Mouse (Mus musculus): ENCODE measurements around the gene Simc1. TPM values are rescaled to one million over a fixed set of nuclear protein-coding genes. Genes with fewer than 3 reads are reported as not detected.
A peak's percentile ranks its signal among the peaks of the same experiment; 100 is the strongest.

Gene Simc1
- polyA plus RNA-seq, 1 experiment from 2014 or later, result 2.0 TPM

GRCm38 (mm10) chr13:54556176-54556575 is 52.6 kb downstream of the Simc1 start:
- Histone ChIP-seq H3K4me2 (no peak overlapping the region), H3K36me3 (replicated peaks) (peaks cover 96% of the 10 kb centered on the region), H3K27ac (replicated peaks) (no peak overlapping the region), H3K4me3 (replicated peaks) (no peak overlapping the region), H3K9ac (no peak overlapping the region), H3K4me1 (replicated peaks) (no peaks in the 10 kb centered on the region), H3K27me3 (no peaks in the 10 kb centered on the region), H3K9me3 (replicated peaks) (no peaks in the 10 kb centered on the region)
- 84% methylated on average over 9 of the region's 9 CpGs for WGBS (ENCODE audit: insufficient replicate concordance)
- ATAC-seq (ENCODE audit: insufficient read depth), result no peak

- WGBS (ENCODE audit: insufficient replicate concordance), result 74% methylated on average over 3 of the region's 3 CpGs
- no peak for ATAC-seq (ENCODE audit: insufficient read depth)
- H3K27ac ChIP-seq (replicated peaks), result no peak overlapping the region
These were observed 53.2 kb downstream of the Simc1 start for GRCm38 (mm10) chr13:54556796-54557195.

GRCm38 (mm10) chr13:54557652-54558051 is 54.1 kb downstream of the Simc1 start:
- Histone ChIP-seq H3K27me3 (no peaks in the 10 kb centered on the region), H3K27ac (replicated peaks) (no peak overlapping the region), H3K9ac (no peak overlapping the region), H3K36me3 (replicated peaks) (peaks cover 94% of the 10 kb centered on the region), H3K4me3 (replicated peaks) (no peak overlapping the region), H3K4me2 (no peak overlapping the region), H3K9me3 (replicated peaks) (no peaks in the 10 kb centered on the region), H3K4me1 (replicated peaks) (no peaks in the 10 kb centered on the region)
- ATAC-seq (ENCODE audit: insufficient read depth), result no peak
- WGBS (ENCODE audit: insufficient replicate concordance), result 81% methylated on average over 1 of the region's 1 CpGs

More at GRCm38 (mm10) chr13:54556796-54557195, 53.2 kb downstream of the Simc1 start:
- no peaks in the 10 kb centered on the region for H3K9me3 ChIP-seq (replicated peaks)
- H3K27me3 ChIP-seq, result no peaks in the 10 kb centered on the region
- no peak overlapping the region for H3K4me3 ChIP-seq (replicated peaks)
- H3K4me1 ChIP-seq (replicated peaks), result no peaks in the 10 kb centered on the region
- H3K9ac ChIP-seq, result no peak overlapping the region
- peaks cover 95% of the 10 kb centered on the region for H3K36me3 ChIP-seq (replicated peaks)
- H3K4me2 ChIP-seq, result no peak overlapping the region

GRCm38 (mm10) chr13:54559656-54560055 is 56.1 kb downstream of the Simc1 start:
- Histone ChIP-seq H3K4me2 (no peak overlapping the region), H3K27me3 (no peaks in the 10 kb centered on the region), H3K9ac (no peak overlapping the region), H3K36me3 (replicated peaks) (peaks cover 82% of the 10 kb centered on the region), H3K4me1 (replicated peaks) (peaks cover 17% of the 10 kb centered on the region), H3K4me3 (replicated peaks) (no peak overlapping the region), H3K9me3 (replicated peaks) (no peaks in the 10 kb centered on the region), H3K27ac (replicated peaks) (no peak overlapping the region)
- ATAC-seq (ENCODE audit: insufficient read depth), result no peak
- WGBS (ENCODE audit: insufficient replicate concordance), result 70% methylated on average over 2 of the region's 2 CpGs

- Histone ChIP-seq H3K36me3 (replicated peaks) (peaks cover 74% of the 10 kb centered on the region), H3K27me3 (no peaks in the 10 kb centered on the region), H3K27ac (replicated peaks) (no peak overlapping the region), H3K4me2 (no peak overlapping the region), H3K9me3 (replicated peaks) (no peaks in the 10 kb centered on the region), H3K4me3 (replicated peaks) (no peak overlapping the region), H3K9ac (no peak overlapping the region), H3K4me1 (replicated peaks) (peaks cover 22% of the 10 kb centered on the region)
- no peak for ATAC-seq (ENCODE audit: insufficient read depth)
- 82% methylated on average over 7 of the region's 7 CpGs for WGBS (ENCODE audit: insufficient replicate concordance)
These were observed 57.0 kb downstream of the Simc1 start for GRCm38 (mm10) chr13:54560608-54561007.

GRCm38 (mm10) chr13:54562562-54562961 is 59.0 kb downstream of the Simc1 start:
- Histone ChIP-seq H3K4me1 (replicated peaks) (peaks cover 29% of the 10 kb centered on the region), H3K27ac (replicated peaks) (no peak overlapping the region), H3K36me3 (replicated peaks) (peaks cover 54% of the 10 kb centered on the region), H3K9me3 (replicated peaks) (no peaks in the 10 kb centered on the region), H3K9ac (no peak overlapping the region), H3K4me2 (no peak overlapping the region), H3K4me3 (replicated peaks) (no peak overlapping the region), H3K27me3 (no peaks in the 10 kb centered on the region)
- ATAC-seq (ENCODE audit: insufficient read depth), result no peak
- WGBS (ENCODE audit: insufficient replicate concordance), result 69% methylated on average over 7 of the region's 7 CpGs

- Histone ChIP-seq H3K9me3 (replicated peaks) (no peaks in the 10 kb centered on the region), H3K4me1 (replicated peaks) (peaks cover 39% of the 10 kb centered on the region), H3K9ac (peak overlapping the region; percentile 99), H3K4me3 (replicated peaks) (peak overlapping the region; percentile 93), H3K4me2 (peak overlapping the region; percentile 80), H3K36me3 (replicated peaks) (peaks cover 35% of the 10 kb centered on the region), H3K27ac (replicated peaks) (peak overlapping the region; percentile 82), H3K27me3 (no peaks in the 10 kb centered on the region)
- peak; percentile 49 for ATAC-seq (ENCODE audit: insufficient read depth)
- 9% methylated on average over 45 of the region's 45 CpGs for WGBS (ENCODE audit: insufficient replicate concordance)
These were observed 60.9 kb downstream of the Simc1 start for GRCm38 (mm10) chr13:54564232-54565200.

GRCm38 (mm10) chr13:54565201-54565581 is 61.6 kb downstream of the Simc1 start, which contains the start of gene 4833439L19Rik:
4833439L19Rik (minus strand) TSS chr13:54565435.
- H3K4me3 ChIP-seq (replicated peaks), result peak within 1 kb of the TSS; percentile 93
- H3K27ac ChIP-seq (replicated peaks), result peak within 1 kb of the TSS; percentile 82
- WGBS (ENCODE audit: insufficient replicate concordance), result under 1% methylated on average over 27 of the region's 27 CpGs
- peaks cover 39% of the 10 kb centered on the region for H3K4me1 ChIP-seq (replicated peaks)
- H3K4me2 ChIP-seq, result peak within 1 kb of the TSS; percentile 80
- peak within 1 kb of the TSS; percentile 99 for H3K9ac ChIP-seq
- no peaks in the 10 kb centered on the region for H3K9me3 ChIP-seq (replicated peaks)
- ATAC-seq (ENCODE audit: insufficient read depth), result peak; percentile 93
- H3K27me3 ChIP-seq, result no peaks in the 10 kb centered on the region
- peaks cover 28% of the 10 kb centered on the region for H3K36me3 ChIP-seq (replicated peaks)

GRCm38 (mm10) chr13:54565594-54566345 is 62.2 kb downstream of the Simc1 start:
- ATAC-seq (ENCODE audit: insufficient read depth), result peak; percentile 44
- WGBS (ENCODE audit: insufficient replicate concordance), result 36% methylated on average over 8 of the region's 8 CpGs
- H3K27me3 ChIP-seq, result no peaks in the 10 kb centered on the region
- peak overlapping the region; percentile 82 for H3K27ac ChIP-seq (replicated peaks)
- peak overlapping the region; percentile 80 for H3K4me2 ChIP-seq
- H3K9me3 ChIP-seq (replicated peaks), result no peaks in the 10 kb centered on the region
- H3K4me3 ChIP-seq (replicated peaks), result peak overlapping the region; percentile 93
- peaks cover 39% of the 10 kb centered on the region for H3K4me1 ChIP-seq (replicated peaks)
- peaks cover 22% of the 10 kb centered on the region for H3K36me3 ChIP-seq (replicated peaks)
- H3K9ac ChIP-seq, result peak overlapping the region; percentile 99

- Histone ChIP-seq H3K4me1 (replicated peaks) (peaks cover 34% of the 10 kb centered on the region), H3K27me3 (no peaks in the 10 kb centered on the region), H3K9me3 (replicated peaks) (no peaks in the 10 kb centered on the region), H3K4me3 (replicated peaks) (no peak overlapping the region), H3K36me3 (replicated peaks) (no peaks in the 10 kb centered on the region), H3K4me2 (no peak overlapping the region), H3K9ac (no peak overlapping the region), H3K27ac (replicated peaks) (no peak overlapping the region)
- WGBS (ENCODE audit: insufficient replicate concordance), result 32% methylated on average over 5 of the region's 5 CpGs
- no peak for ATAC-seq (ENCODE audit: insufficient read depth)
These were observed 64.8 kb downstream of the Simc1 start for GRCm38 (mm10) chr13:54568380-54568779.

- Histone ChIP-seq H3K4me2 (no peak overlapping the region), H3K9me3 (replicated peaks) (no peaks in the 10 kb centered on the region), H3K4me3 (replicated peaks) (no peak overlapping the region), H3K36me3 (replicated peaks) (no peaks in the 10 kb centered on the region), H3K27ac (replicated peaks) (no peak overlapping the region), H3K27me3 (peaks cover 1% of the 10 kb centered on the region; the same call in 1 of the 2 replicates), H3K4me1 (replicated peaks) (peaks cover 32% of the 10 kb centered on the region), H3K9ac (no peak overlapping the region)
- WGBS (ENCODE audit: insufficient replicate concordance), result 38% methylated on average over 1 of the region's 1 CpGs
- ATAC-seq (ENCODE audit: insufficient read depth), result no peak
These were observed 65.7 kb downstream of the Simc1 start for GRCm38 (mm10) chr13:54569282-54569681.

Data from liver, embryonic 15.5 days (tissue).